Mouse (Mus musculus) thymus, adult 18-20 months (tissue): ENCODE data around the gene Mllt10.

Experiments used
- DNase-seq, 2 experiments: peaks; one replicate each; pipeline ENCODE4 v3.0.0; 2022; ENCODE audit warnings: mixed read lengths in 2 of 2

Mllt10 gene

GRCm38 (mm10) chr2:18094319-18094718 lies 39.3 kb downstream of the Mllt10 start:
- no peak for DNase-seq

GRCm38 (mm10) chr2:18095804-18096203 lies 40.8 kb downstream of the Mllt10 start:
- DNase-seq: no peak

GRCm38 (mm10) chr2:18100914-18101313 lies 45.9 kb downstream of the Mllt10 start:
- DNase-seq: no peak

GRCm38 (mm10) chr2:18107561-18107960 lies 52.5 kb downstream of the Mllt10 start:
- no peak for DNase-seq

GRCm38 (mm10) chr2:18108214-18108613 lies 53.2 kb downstream of the Mllt10 start:
- DNase-seq: no peak

- no peak for DNase-seq
These were observed 56.4 kb downstream of the Mllt10 start for GRCm38 (mm10) chr2:18111411-18111810.

GRCm38 (mm10) chr2:18116432-18116831 lies 61.4 kb downstream of the Mllt10 start:
- DNase-seq: no peak

- no peak for DNase-seq
These were observed 83.1 kb downstream of the Mllt10 start for GRCm38 (mm10) chr2:18138131-18138530.

- no peak for DNase-seq
These were observed 84.6 kb downstream of the Mllt10 start for GRCm38 (mm10) chr2:18139646-18140045.

GRCm38 (mm10) chr2:18156131-18156530 lies 101.1 kb downstream of the Mllt10 start:
- DNase-seq: no peak

- DNase-seq: no peak
These were observed 104.4 kb downstream of the Mllt10 start for GRCm38 (mm10) chr2:18159426-18159825.

- no peak for DNase-seq
These were observed 106.0 kb downstream of the Mllt10 start for GRCm38 (mm10) chr2:18160992-18161391.

- no peak for DNase-seq
These were observed 110.5 kb downstream of the Mllt10 start for GRCm38 (mm10) chr2:18165511-18165910.

GRCm38 (mm10) chr2:18169174-18169948 lies 114.3 kb downstream of the Mllt10 start:
- DNase-seq: no peak

- DNase-seq: no peak
These were observed 120.2 kb downstream of the Mllt10 start for GRCm38 (mm10) chr2:18175234-18175633.

- no peak for DNase-seq
These were observed 121.2 kb downstream of the Mllt10 start for GRCm38 (mm10) chr2:18176235-18176634.

- DNase-seq: no peak
These were observed 125.3 kb downstream of the Mllt10 start for GRCm38 (mm10) chr2:18180323-18180722.

- DNase-seq: no peak
These were observed 126.6 kb downstream of the Mllt10 start for GRCm38 (mm10) chr2:18181631-18182030.

- DNase-seq: no peak
These were observed 128.0 kb downstream of the Mllt10 start for GRCm38 (mm10) chr2:18183079-18183478.

- DNase-seq: no peak
These were observed 133.3 kb downstream of the Mllt10 start for GRCm38 (mm10) chr2:18188367-18188766.

GRCm38 (mm10) chr2:18195285-18195684 lies 140.2 kb downstream of the Mllt10 start:
- no peak for DNase-seq

GRCm38 (mm10) chr2:18195691-18196396 lies 140.8 kb downstream of the Mllt10 start:
- no peak for DNase-seq

- DNase-seq: no peak
These were observed 146.9 kb downstream of the Mllt10 start for GRCm38 (mm10) chr2:18201820-18202462.

GRCm38 (mm10) chr2:18202923-18203322 lies 147.9 kb downstream of the Mllt10 start:
- DNase-seq: no peak
